Mouse (Mus musculus) left cerebral cortex, adult 18-20 months (tissue): ENCODE measurements at regions not wholly inside any gene's neighbourhood (a gene's known extent, or its start where the extent isn't known, plus 50 kb on each side); places are given as distances from the start of the nearest gene placed in this dataset.

Source experiments
- DNase-seq, 2 experiments: peaks; one replicate each; pipeline ENCODE4 v3.0.0; 2021 to 2022; ENCODE audit warnings: low spot score in 2 of 2, mixed read lengths in 1 of 2

GRCm38 (mm10) chrX:21293666-21294065, 118.2 kb upstream of the Gm21876 start:
- DNase-seq = peak; percentile 2 to 42

- DNase-seq = no peak
Measured at GRCm38 (mm10) chrX:21295460-21295859, 120.0 kb upstream of the Gm21876 start.

GRCm38 (mm10) chrX:21297349-21297748, 121.9 kb upstream of the Gm21876 start:
- DNase-seq = no peak

- DNase-seq = no peak
Measured at GRCm38 (mm10) chrX:21334499-21335032, 149.8 kb upstream of the Agtr2 start.

GRCm38 (mm10) chrX:21344397-21344796, 139.9 kb upstream of the Agtr2 start:
- DNase-seq = no peak

- DNase-seq = peak in 1 of 2 experiments; percentile 12
Measured at GRCm38 (mm10) chrX:21350503-21350902, 133.8 kb upstream of the Agtr2 start.

- peak in 1 of 2 experiments; percentile 16 for DNase-seq
Measured at GRCm38 (mm10) chrX:21352350-21352749, 132.0 kb upstream of the Agtr2 start.

- DNase-seq = peak; percentile 36 to 52
Measured at GRCm38 (mm10) chrX:21360771-21361667, 123.3 kb upstream of the Agtr2 start.

GRCm38 (mm10) chrX:21385221-21385620, 99.1 kb upstream of the Agtr2 start:
- no peak for DNase-seq

- DNase-seq = no peak
Measured at GRCm38 (mm10) chrX:21389992-21390391, 94.4 kb upstream of the Agtr2 start.

GRCm38 (mm10) chrX:21393212-21393611, 91.1 kb upstream of the Agtr2 start:
- no peak for DNase-seq

GRCm38 (mm10) chrX:21424797-21425196, 59.5 kb upstream of the Agtr2 start:
- DNase-seq = no peak

GRCm38 (mm10) chrX:21428081-21428480, 56.3 kb upstream of the Agtr2 start:
- DNase-seq = no peak

- no peak for DNase-seq
Measured at GRCm38 (mm10) chrX:21433501-21433900, 50.8 kb upstream of the Agtr2 start.
